Mouse (Mus musculus) bone marrow, adult 2 months (tissue): ENCODE data around the gene Tent4a.

Experiments used
- CTCF ChIP-seq: fragments of 200-500 bp; IDR thresholded peaks from 2 replicates; pipeline ENCODE4 v1.5.1; 2011; ENCODE audit warnings: low read length, control low read depth; ENCODE audit not compliant: control insufficient read depth, insufficient read depth
- POLR2A ChIP-seq: fragments of 200-500 bp; IDR thresholded peaks from 2 replicates; pipeline ENCODE4 v1.6.1; 2011; ENCODE audit warnings: low read depth, mild to moderate bottlenecking, control low read depth, low read length, borderline replicate concordance; ENCODE audit not compliant: control insufficient read depth

GRCm38 (mm10) chr13:69498276-69498675 lies 36.1 kb downstream of the Tent4a start:
- TF ChIP-seq CTCF (no peak), POLR2A (no peak)
